Mouse (Mus musculus): ENCODE measurements around the gene Atp5f1. TPM values are rescaled to one million over a fixed set of nuclear protein-coding genes. Genes with fewer than 3 reads are reported as not detected.

The Atp5f1 gene
- 413 TPM for polyA plus RNA-seq (2017; shearing (Covaris generic))

GRCm38 (mm10) chr3:105959999-105960398, at the start of gene Atp5f1:
Gene Atp5f1 (minus strand): TSS chr3:105960099.

GRCm38 (mm10) chr3:105973411-105973810, 13.5 kb upstream of the Atp5f1 start, which contains the start of gene Ovgp1:
Gene Ovgp1 (plus strand): TSS chr3:105973711.

GRCm38 (mm10) chr3:105958974-105959580, 822 bp downstream of the Atp5f1 start, which contains the start of gene Wdr77:
Gene Wdr77 (plus strand): TSS chr3:105959369.

GRCm38 (mm10) chr3:105932240-105933071, 27.4 kb downstream of the Atp5f1 start, which contains the start of gene I830077J02Rik:
Gene I830077J02Rik (minus strand): TSS chr3:105932664.

Other genes starting within 250 kb of the Atp5f1 start
- 293 TPM for gene Rap1a, start 158.8 kb downstream of the Atp5f1 start, polyA plus RNA-seq (2017; shearing (Covaris generic))
- 0.42 TPM for gene Adora3, start 89.2 kb downstream of the Atp5f1 start, polyA plus RNA-seq (2017; shearing (Covaris generic))
- gene Tmigd3, start 89.2 kb downstream of the Atp5f1 start, polyA plus RNA-seq (2017; shearing (Covaris generic)), result not detected
- 0.43 TPM for gene I830077J02Rik, start 27.4 kb downstream of the Atp5f1 start, polyA plus RNA-seq (2017; shearing (Covaris generic))
- gene Wdr77, start 730 bp downstream of the Atp5f1 start, polyA plus RNA-seq (2017; shearing (Covaris generic)), result 104 TPM
- 8.0 TPM for gene Ovgp1, start 13.6 kb upstream of the Atp5f1 start, polyA plus RNA-seq (2017; shearing (Covaris generic))
- gene Pifo, start 54.5 kb upstream of the Atp5f1 start, polyA plus RNA-seq (2017; shearing (Covaris generic)), result 2.2 TPM
- gene Chil5, start 72.7 kb upstream of the Atp5f1 start, polyA plus RNA-seq (2017; shearing (Covaris generic)), result 11.1 TPM
- gene Chia1, start 153.1 kb upstream of the Atp5f1 start, polyA plus RNA-seq (2017; shearing (Covaris generic)), result not detected
- gene Chil3, start 207.5 kb upstream of the Atp5f1 start, polyA plus RNA-seq (2017; shearing (Covaris generic)), result not detected

Measured in CD4-positive, CD25-positive, alpha-beta regulatory T cell, adult 9 weeks (primary cell).